Mouse (Mus musculus): Measurements from ENCODE around the gene Olfr211. TPM values are rescaled to one million over a fixed set of nuclear protein-coding genes. Genes with fewer than 3 reads are reported as not detected.
"Not testable (repeated sequence)": the region's sequence is repeated elsewhere in the genome, so short reads cannot be mapped to it uniquely, and the experiment has no call there.

The Olfr211 gene
- not detected for total RNA-seq (2021)

DNA sequence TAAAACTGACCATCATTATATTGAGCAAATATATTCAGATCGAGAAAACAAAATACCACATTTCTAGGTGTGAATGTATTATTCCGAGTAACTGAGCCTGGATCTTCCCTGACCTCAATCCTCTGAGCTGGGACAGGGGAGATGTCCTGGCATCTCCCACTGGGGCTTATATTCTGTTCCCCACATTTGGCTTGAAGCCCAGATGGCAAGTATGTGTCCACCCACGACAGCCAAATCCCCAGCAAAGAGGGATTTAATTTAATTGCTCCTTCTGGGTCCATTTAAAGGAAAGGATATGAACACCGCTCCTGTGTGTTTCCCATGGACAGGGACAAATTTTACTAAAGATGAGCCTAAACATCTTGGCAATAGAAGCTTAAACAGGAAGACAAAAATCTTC is at the start of gene Olfr211:
Gene Olfr211, plus strand, starts transcription at position 301 of the 400 bp plus-strand sequence.
- DNase-seq (ENCODE audit: low spot score) = no peak
- intact Hi-C loops (cut with DNase I) = no loop called here

DNA sequence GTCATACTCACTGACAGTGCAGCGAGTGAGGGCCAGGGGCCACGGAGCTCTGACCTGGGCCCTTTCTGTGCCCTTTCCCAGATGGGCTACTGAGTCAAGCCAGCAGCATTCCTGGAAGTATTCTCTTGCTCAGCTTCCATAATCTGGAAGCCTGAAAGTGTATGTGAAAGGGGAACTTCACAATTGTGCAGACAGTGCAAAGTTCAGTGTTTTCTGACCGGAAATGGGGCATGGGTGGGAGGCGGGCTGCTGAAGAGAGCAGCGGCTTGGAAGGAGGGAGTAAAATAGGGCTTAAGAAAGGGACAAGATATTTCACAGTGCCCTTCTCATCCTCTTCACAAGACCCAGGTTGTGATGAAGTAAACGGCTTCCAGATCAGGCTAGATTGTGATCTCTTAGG is 49.4 kb upstream of the Olfr211 start:
- intact Hi-C loops (cut with DNase I) = no loop called here
- DNase-seq (ENCODE audit: low spot score) = no peak

- no peak for DNase-seq (ENCODE audit: low spot score)
- intact Hi-C loops (cut with DNase I) = no loop called here
Measured at GRCm38 (mm10) chr6:116440447-116440846, 48.4 kb upstream of the Olfr211 start.

GRCm38 (mm10) chr6:116440849-116441248 is 48.0 kb upstream of the Olfr211 start:
- intact Hi-C loops (cut with DNase I) = no loop called here
- no peak for DNase-seq (ENCODE audit: low spot score)

- intact Hi-C loops (cut with DNase I) = no loop called here
- peak; percentile 4 for DNase-seq (ENCODE audit: low spot score)
Measured at GRCm38 (mm10) chr6:116455781-116456180, 33.1 kb upstream of the Olfr211 start.

- intact Hi-C loops (cut with DNase I) = no loop called here
- no peak for DNase-seq (ENCODE audit: low spot score)
Measured at GRCm38 (mm10) chr6:116456482-116456881, 32.4 kb upstream of the Olfr211 start.

DNA sequence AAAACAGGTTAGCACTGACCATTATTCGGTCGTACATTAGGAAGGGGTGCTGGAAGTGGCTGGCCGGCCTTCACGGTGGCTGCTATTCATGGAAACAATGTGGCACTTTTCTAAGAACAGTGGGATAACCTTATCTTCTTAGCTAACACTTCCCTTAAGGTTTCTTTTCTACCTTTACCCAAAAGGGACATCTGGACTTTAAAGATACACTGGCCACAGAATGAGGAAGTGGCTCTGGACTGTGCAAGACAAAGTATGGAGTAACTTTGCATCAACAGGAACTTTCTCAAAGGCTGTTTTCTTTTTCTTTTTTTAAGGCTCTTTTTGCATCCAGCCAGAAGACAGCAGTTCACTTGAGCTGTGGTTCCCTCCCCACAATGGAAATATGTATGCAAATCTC is 30.2 kb upstream of the Olfr211 start:
- DNase-seq (ENCODE audit: low spot score) = no peak
- intact Hi-C loops (cut with DNase I) = no loop called here

DNA sequence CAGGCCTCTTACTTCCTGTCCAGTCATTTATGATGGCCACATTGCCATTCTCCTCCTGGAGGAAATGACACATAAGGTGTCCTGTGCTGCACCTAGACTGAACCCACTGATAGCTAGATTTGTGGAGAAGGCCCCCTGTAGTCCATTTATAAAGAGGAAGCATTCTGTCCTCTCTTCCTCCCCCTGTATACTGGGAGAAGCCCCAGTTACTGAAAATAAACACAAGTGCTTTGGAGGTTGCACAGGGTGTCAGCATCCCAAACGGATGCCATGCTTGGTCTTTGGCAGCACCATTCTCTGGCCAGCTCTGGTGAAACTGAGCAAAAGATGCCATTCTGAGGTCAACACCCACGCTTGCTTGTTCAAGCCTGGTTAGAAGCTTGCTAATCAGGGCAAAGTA is 29.7 kb upstream of the Olfr211 start:
- DNase-seq (ENCODE audit: low spot score) = no peak
- intact Hi-C loops (cut with DNase I) = no loop called here

DNA sequence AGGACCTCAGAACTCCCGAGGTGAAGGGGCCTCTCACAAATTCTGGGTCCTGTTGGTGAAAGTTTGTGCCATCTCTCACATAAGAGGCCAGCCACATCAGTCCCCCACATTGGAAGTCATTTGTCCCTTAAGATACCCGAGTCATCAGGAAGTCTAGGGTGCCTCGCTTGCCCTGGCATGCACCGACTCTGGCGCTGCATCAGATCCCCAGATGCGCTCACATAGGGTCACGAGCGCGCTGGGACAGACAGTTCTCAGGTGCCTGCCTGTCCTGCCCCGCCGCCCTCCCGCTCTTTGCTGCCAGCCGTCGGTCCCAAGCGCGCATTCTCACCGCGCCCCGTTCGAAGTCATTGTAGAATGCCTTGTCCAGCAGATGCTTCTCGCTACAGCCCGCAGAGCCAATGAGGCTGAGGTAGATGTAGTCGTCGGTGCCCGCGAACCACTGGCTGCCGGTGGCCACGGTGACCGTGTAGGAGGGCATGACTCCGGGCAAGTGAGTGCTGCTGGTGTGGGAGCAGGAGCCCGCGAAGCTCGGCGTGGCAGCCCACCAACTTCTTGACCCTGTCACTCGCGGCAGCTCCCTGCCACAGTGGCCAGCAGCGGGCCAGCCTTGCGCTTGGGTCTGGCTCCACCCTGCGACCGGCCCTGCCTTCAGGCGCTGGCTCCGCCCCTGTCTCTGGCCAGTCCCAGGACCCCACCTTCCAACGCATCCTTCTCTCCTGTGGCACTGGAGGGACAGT is 28.2 kb upstream of the Olfr211 start, which contains the start of gene Alox5:
Gene Alox5, minus strand, starts transcription at position 635 of the 740 bp plus-strand sequence.
- intact Hi-C loops (cut with DNase I) = no loop called here
- peak; percentile 5 for DNase-seq (ENCODE audit: low spot score)

GRCm38 (mm10) chr6:116468081-116468480 is 20.8 kb upstream of the Olfr211 start:
- no peak for DNase-seq (ENCODE audit: low spot score)
- intact Hi-C loops (cut with DNase I) = no loop called here

DNA sequence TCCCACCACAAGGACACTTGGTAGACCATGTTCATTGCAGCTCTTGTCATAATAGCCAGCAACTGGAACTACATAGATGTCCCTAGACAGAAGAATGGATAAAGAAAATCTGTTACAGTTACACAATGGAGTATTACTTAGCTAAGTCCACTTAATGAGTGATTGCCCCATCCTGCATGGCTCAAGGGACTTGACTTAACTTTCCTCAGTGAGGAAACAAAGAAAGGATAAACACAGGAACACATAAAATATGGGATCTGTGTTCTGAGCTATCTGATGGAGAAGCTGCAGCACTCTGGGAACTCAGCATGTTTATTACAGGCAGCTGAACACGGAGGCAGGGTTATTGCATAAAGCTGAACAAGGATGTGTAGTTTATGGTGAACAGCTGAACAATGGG is 3.8 kb upstream of the Olfr211 start:
- intact Hi-C loops (cut with DNase I) = no loop called here
- DNase-seq (ENCODE audit: low spot score) = no peak

- intact Hi-C loops (cut with DNase I) = no loop called here
Measured at GRCm38 (mm10) chr6:116486833-116487232, 2.1 kb upstream of the Olfr211 start.

GRCm38 (mm10) chr6:116493742-116494141 is 4.9 kb downstream of the Olfr211 start:
- intact Hi-C loops (cut with DNase I) = no loop called here
- DNase-seq (ENCODE audit: low spot score) = no peak

More at GRCm38 (mm10) chr6:116486833-116487232, 2.1 kb upstream of the Olfr211 start:
- no peak for DNase-seq (ENCODE audit: low spot score)

GRCm38 (mm10) chr6:116495960-116496359 is 7.1 kb downstream of the Olfr211 start:
- DNase-seq (ENCODE audit: low spot score) = no peak
- intact Hi-C loops (cut with DNase I) = no loop called here

DNA sequence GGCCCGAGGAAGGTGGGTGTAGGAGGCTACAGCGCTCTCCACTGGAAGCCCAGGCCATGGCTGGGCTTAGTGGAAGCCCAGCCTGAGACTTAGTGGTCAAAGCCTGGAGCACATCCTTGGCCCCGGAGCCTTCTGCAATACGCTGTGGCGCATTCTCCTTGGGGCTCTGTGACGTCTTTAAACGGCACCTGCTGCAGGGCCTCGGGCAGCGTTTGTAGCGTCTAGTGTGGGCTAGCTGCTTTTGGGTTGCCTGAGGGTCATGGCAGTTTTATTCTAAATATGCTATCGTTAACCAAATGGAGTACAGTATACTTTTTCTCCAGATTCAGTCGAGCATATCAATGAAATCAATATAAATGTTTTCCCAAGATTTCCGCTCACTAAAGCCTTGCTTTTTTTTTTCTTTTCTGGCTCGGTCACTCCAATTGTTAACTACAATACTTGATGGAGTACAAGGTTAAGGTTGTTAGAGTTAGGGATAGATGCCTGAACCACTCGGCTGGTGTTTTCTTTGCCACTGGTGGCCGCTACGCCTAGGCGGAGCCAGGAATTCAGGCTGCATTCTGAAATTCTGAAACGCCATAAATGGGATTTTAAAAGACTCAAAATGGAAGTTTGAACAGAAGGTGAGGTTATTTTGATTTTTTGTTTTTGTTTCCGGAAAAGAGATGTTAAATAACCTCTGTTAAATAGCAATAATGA is 17.6 kb downstream of the Olfr211 start, which contains the start of gene Olfr212:
Gene Olfr212, plus strand, starts transcription at position 215 of the 702 bp plus-strand sequence.
- DNase-seq (ENCODE audit: low spot score); intact Hi-C loops (cut with DNase I): not testable (repeated sequence)

DNA sequence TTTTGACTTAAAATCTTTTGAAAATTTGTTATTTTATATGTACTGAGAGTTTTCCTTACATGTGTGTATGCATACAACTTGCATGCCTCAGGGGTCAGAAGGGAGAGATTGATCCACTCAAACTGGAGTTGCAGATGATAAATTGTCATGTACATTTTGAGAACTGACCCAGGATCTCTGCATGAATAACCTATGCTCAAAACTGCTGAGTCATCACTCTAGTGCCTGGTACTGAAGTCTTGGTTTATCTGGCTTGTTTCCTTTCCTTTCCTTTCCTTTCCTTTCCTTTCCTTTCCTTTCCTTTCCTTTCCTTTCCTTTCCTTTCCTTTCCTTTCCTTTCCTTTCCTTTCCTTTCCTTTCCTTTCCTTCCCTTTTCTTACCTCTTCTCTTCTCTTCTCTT is 25.9 kb downstream of the Olfr211 start:
- DNase-seq (ENCODE audit: low spot score) = no peak
- intact Hi-C loops (cut with DNase I) = loop anchor here (2.0 kb wide), 1 partner anchor 24 kb away; the partner anchor contains the start of gene Olfr213

- intact Hi-C loops (cut with DNase I) = loop anchor here (2.0 kb wide), 1 partner anchor 23 kb away; no protein-coding TSS in a partner anchor
- DNase-seq (ENCODE audit: low spot score) = no peak
Measured at GRCm38 (mm10) chr6:116538156-116538555, 49.3 kb downstream of the Olfr211 start, which contains the start of gene Olfr213. TSS of gene Olfr213 (plus strand) at chr6:116538456.

- DNase-seq (ENCODE audit: low spot score) = no peak
- intact Hi-C loops (cut with DNase I) = no loop called here
Measured at GRCm38 (mm10) chr6:116542500-116542899, 53.6 kb downstream of the Olfr211 start.
